Mouse (Mus musculus) forebrain, embryonic 16.5 days (tissue): ENCODE results near the gene Mrpl24. TPM values are rescaled to one million over a fixed set of nuclear protein-coding genes. Genes with fewer than 3 reads are reported as not detected.
A peak's percentile ranks its signal among the peaks of the same experiment; 100 is the strongest.
"Not testable (repeated sequence)": the region's sequence is repeated elsewhere in the genome, so short reads cannot be mapped to it uniquely, and the experiment has no call there.

Experiments used
- ATAC-seq: fragments of 200-750 bp; cut with Nextera tagmentation; 2 replicates; pipeline ENCODE4 v1.8.0; 2017; ENCODE audit warnings: mild to moderate bottlenecking, moderate library complexity
- H3K27ac ChIP-seq: fragments of 300-500 bp; sonication (generic); 2 replicates; pipeline ENCODE4 v1.5.1; 2014; ENCODE audit warnings: low read length, control low read depth
- H3K27me3 ChIP-seq: fragments of 300-500 bp; sonication (generic); replicated peaks from 2 replicates; pipeline ENCODE4 v1.6.1; 2014; ENCODE audit warnings: low read length; ENCODE audit not compliant: control insufficient read depth, insufficient read depth
- H3K36me3 ChIP-seq: fragments of 300-500 bp; sonication (generic); 2 replicates; pipeline ENCODE4 v1.6.1; 2014; ENCODE audit not compliant: control insufficient read depth, insufficient read depth
- H3K4me1 ChIP-seq: fragments of 300-500 bp; sonication (generic); replicated peaks from 2 replicates; pipeline ENCODE4 v1.6.1; 2014; ENCODE audit warnings: low read length; ENCODE audit not compliant: control insufficient read depth, insufficient read depth
- H3K4me2 ChIP-seq: fragments of 300-500 bp; sonication (generic); 2 replicates; pipeline ENCODE4 v1.6.1; 2014; ENCODE audit warnings: mild to moderate bottlenecking, low read length, control low read depth
- H3K4me3 ChIP-seq: fragments of 300-500 bp; sonication (generic); replicated peaks from 2 replicates; pipeline ENCODE4 v1.5.1; 2014; ENCODE audit warnings: mild to moderate bottlenecking, low read length, control low read depth
- H3K9ac ChIP-seq: fragments of 300-500 bp; sonication (generic); replicated peaks from 2 replicates; pipeline ENCODE4 v1.6.1; 2014; ENCODE audit warnings: low read depth, low read length, control low read depth
- H3K9me3 ChIP-seq: fragments of 300-500 bp; sonication (generic); 2 replicates; pipeline ENCODE4 v1.6.1; 2016; ENCODE audit warnings: low read length; ENCODE audit not compliant: control insufficient read depth
- WGBS: fragments of 180-500 bp; shearing (Covaris S2); extraction: QIAGEN DNeasy Blood & Tissue Kit; methylation state at CpG from one replicate; pipeline ENCODE4 v1.1.7; 2014; 5-methylcytosine and 5-hydroxymethylcytosine counted together
- polyA plus RNA-seq: library from polyadenylated mRNA; unstranded; fragments of >200 nt; fragmentation: Nextera tagmentation; extraction: Ambion mirVana; gene quantifications from 2 replicates; pipeline ENCODE4 v1.2.1, GENCODE M21; 2015

The Mrpl24 gene
- polyA plus RNA-seq, 1 experiment from 2014 or later = 63.4 TPM

GRCm38 (mm10) chr3:87893367-87893905, 25.9 kb upstream of the Mrpl24 start:
- Histone ChIP-seq H3K27ac (no peak overlapping the region), H3K36me3 (no peaks in the 10 kb centered on the region), H3K4me1 (no peaks in the 10 kb centered on the region), H3K4me2 (no peak overlapping the region), H3K9me3 (no peaks in the 10 kb centered on the region), H3K4me3 (no peak overlapping the region), H3K27me3 (no peaks in the 10 kb centered on the region), H3K9ac (no peak overlapping the region)
- WGBS = 76% methylated on average over 3 of the region's 3 CpGs
- ATAC-seq = no peak

DNA sequence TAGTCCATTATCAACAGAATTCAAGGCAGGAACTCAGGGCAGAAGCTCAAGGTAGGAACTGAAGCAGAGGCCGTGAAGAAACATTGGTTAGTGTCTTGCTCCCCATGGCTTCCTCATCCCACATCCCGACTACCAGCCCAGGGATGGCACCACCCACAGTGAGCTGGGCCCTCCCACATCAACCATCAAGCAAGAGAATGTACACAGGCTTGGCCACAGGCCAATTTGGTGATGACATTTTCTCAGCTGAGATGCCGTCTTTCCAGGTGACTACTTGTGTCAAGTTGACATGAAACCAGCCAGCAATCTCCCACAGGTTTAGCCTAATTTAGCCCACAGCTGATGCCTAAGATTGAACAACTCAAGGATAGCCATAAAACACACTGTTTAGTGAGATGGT, 20.0 kb upstream of the Mrpl24 start:
- Histone ChIP-seq H3K36me3 (no peaks in the 10 kb centered on the region), H3K4me2 (no peak overlapping the region), H3K9me3 (no peaks in the 10 kb centered on the region), H3K27me3 (no peaks in the 10 kb centered on the region), H3K9ac (no peak overlapping the region), H3K27ac (no peak overlapping the region), H3K4me1 (no peaks in the 10 kb centered on the region), H3K4me3 (no peak overlapping the region)
- no peak for ATAC-seq
- 63% methylated on average over 3 of the region's 3 CpGs for WGBS

GRCm38 (mm10) chr3:87899776-87900175, 19.5 kb upstream of the Mrpl24 start:
- no peak overlapping the region for H3K27ac ChIP-seq
- no peaks in the 10 kb centered on the region for H3K4me1 ChIP-seq
- H3K27me3 ChIP-seq = no peaks in the 10 kb centered on the region
- 75% methylated on average over 3 of the region's 3 CpGs for WGBS
- H3K4me3 ChIP-seq = no peak overlapping the region
- no peak for ATAC-seq
- H3K4me2 ChIP-seq = no peak overlapping the region
- no peak overlapping the region for H3K9ac ChIP-seq
- no peaks in the 10 kb centered on the region for H3K36me3 ChIP-seq
- no peaks in the 10 kb centered on the region for H3K9me3 ChIP-seq

- Histone ChIP-seq H3K9me3 (no peaks in the 10 kb centered on the region), H3K27me3 (no peaks in the 10 kb centered on the region), H3K27ac (no peak overlapping the region), H3K36me3 (no peaks in the 10 kb centered on the region), H3K4me1 (no peaks in the 10 kb centered on the region), H3K4me3 (no peak overlapping the region), H3K4me2 (no peak overlapping the region), H3K9ac (no peak overlapping the region)
- 73% methylated on average over 1 of the region's 1 CpGs for WGBS
- no peak for ATAC-seq
Observed at GRCm38 (mm10) chr3:87901036-87901624, 18.2 kb upstream of the Mrpl24 start.

DNA sequence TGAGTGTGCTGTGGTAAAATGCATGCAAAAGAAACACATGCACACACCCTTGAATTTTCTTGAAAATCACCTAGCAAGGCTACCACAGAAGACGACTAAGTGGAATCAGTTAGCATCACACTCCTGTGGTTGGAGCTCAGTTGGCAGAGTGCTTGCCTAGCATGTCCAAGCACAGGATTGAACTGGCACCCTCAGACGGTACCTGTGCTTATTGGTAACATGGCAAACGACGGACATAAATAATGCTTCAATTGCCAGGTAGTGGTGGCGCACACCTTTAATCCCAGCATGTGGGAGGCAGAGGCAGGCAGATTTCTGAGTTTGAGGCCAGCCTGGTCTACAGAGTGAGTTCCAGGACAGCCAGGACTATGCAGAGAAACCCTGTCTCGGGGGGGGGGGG, 17.3 kb upstream of the Mrpl24 start:
- H3K36me3 ChIP-seq, H3K27ac ChIP-seq, H3K9me3 ChIP-seq, H3K27me3 ChIP-seq, H3K4me3 ChIP-seq, ATAC-seq, H3K9ac ChIP-seq, H3K4me1 ChIP-seq, H3K4me2 ChIP-seq: not testable (repeated sequence)
- 97% methylated on average over 5 of the region's 6 CpGs for WGBS

DNA sequence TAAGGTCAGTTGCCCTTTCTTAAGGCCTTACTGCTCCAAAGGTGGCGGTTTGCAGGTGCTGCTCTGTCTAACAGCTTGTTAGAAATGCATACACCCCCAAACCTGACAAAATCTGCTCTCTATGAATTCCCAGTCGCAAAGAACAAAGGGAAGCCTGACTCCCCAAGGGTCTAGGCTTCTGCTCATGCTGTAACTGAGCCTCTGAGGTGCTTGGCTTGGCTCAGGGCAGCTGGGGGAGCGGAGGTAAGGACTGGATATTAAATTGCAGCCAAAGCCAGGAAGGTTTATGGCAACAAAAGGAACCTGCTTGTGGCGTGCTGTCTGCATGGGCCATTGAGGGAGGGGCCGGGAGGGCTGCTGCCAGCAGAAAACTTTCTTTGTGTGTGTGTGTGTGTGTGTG, 15.5 kb upstream of the Mrpl24 start:
- H3K4me3 ChIP-seq = no peak overlapping the region
- H3K27ac ChIP-seq = no peak overlapping the region
- H3K4me2 ChIP-seq = no peak overlapping the region
- no peaks in the 10 kb centered on the region for H3K36me3 ChIP-seq
- no peaks in the 10 kb centered on the region for H3K27me3 ChIP-seq
- H3K9ac ChIP-seq = no peak overlapping the region
- no peak for ATAC-seq
- WGBS = 43% methylated on average over 5 of the region's 5 CpGs
- no peaks in the 10 kb centered on the region for H3K9me3 ChIP-seq
- peaks cover 17% of the 10 kb centered on the region for H3K4me1 ChIP-seq

GRCm38 (mm10) chr3:87905880-87906485, 13.3 kb upstream of the Mrpl24 start, which contains the start of gene Hdgf:
Gene Hdgf (plus strand): TSS chr3:87906321.
- ATAC-seq = peak; percentile 97
- Histone ChIP-seq H3K27ac (peak within 1 kb of the TSS; percentile 96), H3K36me3 (no peaks in the 10 kb centered on the region), H3K4me2 (peak within 1 kb of the TSS; percentile 93), H3K27me3 (no peaks in the 10 kb centered on the region), H3K9ac (peak within 1 kb of the TSS; percentile 97), H3K4me3 (peak within 1 kb of the TSS; percentile 99), H3K9me3 (no peaks in the 10 kb centered on the region), H3K4me1 (peaks cover 36% of the 10 kb centered on the region)
- WGBS = under 1% methylated on average over 55 of the region's 57 CpGs

GRCm38 (mm10) chr3:87906601-87906980, 12.7 kb upstream of the Mrpl24 start:
- H3K27ac ChIP-seq = peak overlapping the region; percentile 96
- peak; percentile 31 for ATAC-seq
- H3K4me3 ChIP-seq = peak overlapping the region; percentile 99
- peak overlapping the region; percentile 93 for H3K4me2 ChIP-seq
- peak overlapping the region; percentile 97 for H3K9ac ChIP-seq
- no peaks in the 10 kb centered on the region for H3K9me3 ChIP-seq
- no peaks in the 10 kb centered on the region for H3K27me3 ChIP-seq
- H3K4me1 ChIP-seq = peaks cover 40% of the 10 kb centered on the region
- WGBS = under 1% methylated on average over 29 of the region's 47 CpGs
- H3K36me3 ChIP-seq = no peaks in the 10 kb centered on the region

DNA sequence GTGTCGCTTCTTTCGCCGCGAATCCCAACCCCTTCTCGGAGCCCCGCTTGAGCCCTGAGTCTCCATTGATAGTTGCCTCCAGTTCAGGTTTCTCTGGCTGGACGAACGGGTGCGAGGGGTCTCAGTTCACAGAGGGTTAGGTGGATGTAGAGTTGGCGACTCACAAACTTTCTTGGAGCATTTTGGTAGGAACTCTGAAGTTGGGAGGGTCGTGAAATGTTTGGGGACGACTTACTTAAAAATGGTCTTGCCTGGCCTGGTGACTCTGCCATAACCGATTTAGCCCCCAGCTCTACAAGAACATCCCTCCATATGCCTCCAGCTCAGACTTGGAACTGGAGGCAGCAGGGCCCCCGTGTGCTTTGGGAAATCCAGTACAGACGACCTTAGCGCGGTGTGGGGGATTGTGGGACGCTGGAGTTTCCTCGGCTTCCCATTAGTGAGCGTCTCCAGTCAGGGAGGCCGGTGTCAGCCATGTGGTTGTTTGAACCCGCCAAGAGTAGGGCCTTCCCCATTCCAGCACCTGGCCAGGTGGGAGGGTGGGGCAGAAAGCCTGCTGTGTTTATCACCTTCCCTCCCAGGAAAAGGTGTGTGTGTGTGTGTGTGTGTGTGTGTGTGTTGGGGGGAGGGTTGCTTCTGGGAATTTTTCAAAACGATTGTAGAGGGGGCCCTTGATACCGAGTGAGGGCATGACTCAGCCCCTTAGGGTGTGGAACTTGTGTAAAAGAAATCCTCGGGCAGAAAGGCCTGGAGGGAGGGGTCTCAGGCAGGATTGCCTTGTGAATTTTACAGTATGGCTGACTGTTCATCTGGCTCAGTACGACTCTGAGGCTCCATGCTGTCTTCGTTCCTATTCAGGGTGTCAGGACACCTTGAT, 12.1 kb upstream of the Mrpl24 start:
- under 1% methylated on average over 27 of the region's 27 CpGs for WGBS
- H3K9ac ChIP-seq = peak overlapping the region; percentile 97
- H3K4me3 ChIP-seq = peak overlapping the region; percentile 99
- no peaks in the 10 kb centered on the region for H3K9me3 ChIP-seq
- H3K27me3 ChIP-seq = no peaks in the 10 kb centered on the region
- H3K36me3 ChIP-seq = no peaks in the 10 kb centered on the region
- peaks cover 40% of the 10 kb centered on the region for H3K4me1 ChIP-seq
- H3K4me2 ChIP-seq = peak overlapping the region; percentile 93
- ATAC-seq = no peak
- H3K27ac ChIP-seq = peak overlapping the region; percentile 96
